Mouse (Mus musculus): ENCODE data around the gene Dsp. TPM values are rescaled to one million over a fixed set of nuclear protein-coding genes. Genes with fewer than 3 reads are reported as not detected.
A peak's percentile ranks its signal among the peaks of the same experiment; 100 is the strongest.

Dsp gene
- polyA plus RNA-seq, 1 experiment from 2014 or later = 0.71 TPM

DNA sequence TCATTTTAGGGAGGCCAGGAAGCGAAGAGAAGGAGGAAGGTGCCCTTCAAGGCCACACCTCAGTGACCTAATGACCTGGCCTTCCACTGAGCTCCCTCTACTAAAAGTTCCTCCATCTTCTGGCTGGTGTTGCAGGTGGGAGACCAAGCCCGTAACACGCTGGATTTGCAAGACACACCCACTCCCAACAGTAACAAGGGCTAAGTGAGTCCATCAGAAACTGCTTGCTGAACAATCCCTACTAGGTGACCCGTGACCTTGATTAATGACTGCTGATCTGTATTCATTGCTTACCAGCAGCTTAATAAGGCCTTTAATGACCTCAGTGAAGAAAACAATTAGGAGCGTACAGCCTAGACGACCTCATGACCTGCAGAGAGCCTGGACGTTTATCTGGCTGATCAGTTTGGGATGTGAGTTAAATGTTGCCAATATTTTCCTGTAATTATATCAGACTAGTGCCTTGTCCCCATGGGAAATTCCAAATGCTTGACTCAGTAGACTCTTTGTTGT, 18.0 kb upstream of the Dsp start:
- Histone ChIP-seq H3K9ac (ENCODE audit: low read length) (no peak overlapping the region), H3K9me3 (ENCODE audit: control insufficient read depth, low read length) (no peaks in the 10 kb centered on the region), H3K27ac (ENCODE audit: low read depth, low read length) (no peak overlapping the region), H3K36me3 (ENCODE audit: control insufficient read depth, insufficient read depth, low read length) (no peaks in the 10 kb centered on the region), H3K4me2 (no peak overlapping the region), H3K4me1 (ENCODE audit: control insufficient read depth, insufficient read depth, low read length) (no peaks in the 10 kb centered on the region), H3K27me3 (ENCODE audit: control insufficient read depth, insufficient read depth, low read length) (no peaks in the 10 kb centered on the region), H3K4me3 (ENCODE audit: low read depth, low read length) (no peak overlapping the region)
- no peak for DNase-seq (ENCODE audit: low spot score, missing footprints)
- no peak for ATAC-seq (ENCODE audit: low FRiP score)
- 65% methylated on average over 7 of the region's 7 CpGs for WGBS

DNA sequence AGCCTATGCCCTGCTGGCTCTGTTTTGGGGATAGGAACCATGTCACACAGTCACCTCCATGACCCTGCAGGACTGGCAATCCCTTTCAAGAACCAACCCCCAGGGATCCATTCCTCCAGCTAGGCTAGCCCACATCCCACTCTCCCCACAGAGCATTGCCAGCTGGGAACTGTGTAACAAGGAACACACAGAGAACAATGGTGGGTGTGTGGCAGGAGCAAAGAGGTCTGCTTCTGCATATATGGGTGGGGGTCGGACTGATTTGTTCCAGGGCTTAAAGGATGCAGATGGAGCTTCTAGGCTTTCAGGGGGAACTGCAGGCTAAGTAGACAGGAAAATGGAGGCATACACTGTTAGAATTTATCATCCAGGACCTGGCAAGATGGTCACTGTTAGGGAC, 10.6 kb upstream of the Dsp start:
- Histone ChIP-seq H3K4me1 (ENCODE audit: control insufficient read depth, insufficient read depth, low read length) (no peaks in the 10 kb centered on the region), H3K27me3 (ENCODE audit: control insufficient read depth, insufficient read depth, low read length) (0 out of 2 replicates have a peak, but pooled peaks cover 2% of the 10 kb centered on the region), H3K36me3 (ENCODE audit: control insufficient read depth, insufficient read depth, low read length) (no peaks in the 10 kb centered on the region), H3K9ac (ENCODE audit: low read length) (no peak overlapping the region), H3K9me3 (ENCODE audit: control insufficient read depth, low read length) (no peaks in the 10 kb centered on the region), H3K4me3 (ENCODE audit: low read depth, low read length) (no peak overlapping the region), H3K27ac (ENCODE audit: low read depth, low read length) (no peak overlapping the region), H3K4me2 (no peak overlapping the region)
- DNase-seq (ENCODE audit: low spot score, missing footprints) = peak; percentile 57
- WGBS = 55% methylated on average over 1 of the region's 1 CpGs
- ATAC-seq (ENCODE audit: low FRiP score) = no peak

DNA sequence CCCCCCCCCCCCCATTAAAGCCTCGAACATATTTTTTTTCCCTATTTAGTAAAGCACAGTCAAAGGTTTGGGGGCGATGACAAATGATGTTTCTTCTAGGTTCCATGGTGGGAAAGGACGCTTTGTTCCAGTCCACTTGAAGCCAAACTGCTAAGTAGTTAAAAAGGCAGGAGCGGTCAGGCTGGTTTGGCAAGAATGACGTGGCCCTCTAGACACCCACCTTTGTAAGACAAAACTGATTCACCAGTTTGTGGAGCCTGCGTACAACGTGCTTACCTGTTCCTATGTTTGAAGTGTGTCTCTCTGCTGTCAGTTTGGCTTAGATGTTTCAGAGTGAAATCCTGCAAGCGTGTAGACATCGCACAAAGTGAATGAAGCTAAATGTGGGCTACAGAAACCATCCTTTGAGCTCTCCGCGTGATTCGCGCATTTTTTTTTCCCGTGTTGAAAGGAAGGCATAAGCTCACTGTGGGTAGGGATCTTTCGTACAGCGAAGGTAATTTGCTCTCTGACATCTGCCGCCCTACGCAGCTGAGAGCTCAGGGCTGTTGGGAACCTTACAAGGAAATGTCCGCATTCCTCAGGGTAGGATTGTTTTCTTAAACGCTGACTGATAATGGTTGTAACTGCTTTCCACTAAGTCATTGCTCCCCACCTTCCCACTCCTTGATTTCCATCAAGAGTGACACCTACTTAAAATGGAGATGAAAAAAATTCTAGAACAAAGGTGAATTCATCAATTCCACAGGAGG, 6.0 kb upstream of the Dsp start:
- 13% methylated on average over 20 of the region's 20 CpGs for WGBS
- Histone ChIP-seq H3K4me3 (ENCODE audit: low read depth, low read length) (no peak overlapping the region), H3K4me2 (peak overlapping the region; percentile 16), H3K9ac (ENCODE audit: low read length) (no peak overlapping the region), H3K36me3 (ENCODE audit: control insufficient read depth, insufficient read depth, low read length) (no peaks in the 10 kb centered on the region), H3K27me3 (ENCODE audit: control insufficient read depth, insufficient read depth, low read length) (peaks cover 13% of the 10 kb centered on the region), H3K4me1 (ENCODE audit: control insufficient read depth, insufficient read depth, low read length) (no peaks in the 10 kb centered on the region), H3K27ac (ENCODE audit: low read depth, low read length) (no peak overlapping the region), H3K9me3 (ENCODE audit: control insufficient read depth, low read length) (no peaks in the 10 kb centered on the region)
- ATAC-seq (ENCODE audit: low FRiP score) (no peak), DNase-seq (ENCODE audit: low spot score, missing footprints) (peak; percentile 86)

DNA sequence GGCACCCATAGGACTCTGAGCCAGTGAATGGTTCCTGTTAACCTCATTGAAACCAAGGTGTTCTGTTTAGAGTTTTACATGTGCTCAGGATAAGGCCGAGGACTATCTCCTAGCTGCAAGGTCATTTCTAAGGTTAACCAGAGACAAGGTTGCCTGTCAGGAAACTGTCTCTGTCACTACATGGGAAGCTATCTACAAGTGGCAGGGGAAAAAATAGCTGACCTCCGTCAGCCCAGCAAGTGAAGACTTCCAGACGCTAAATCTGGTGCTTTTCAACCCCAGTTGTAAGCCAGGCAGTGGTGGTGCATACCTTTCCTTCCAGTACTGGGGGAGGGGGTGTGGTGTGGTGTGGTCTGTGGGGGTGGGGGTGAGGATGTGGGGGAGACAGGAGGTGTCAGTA, 2.7 kb upstream of the Dsp start:
- peaks cover 18% of the 10 kb centered on the region for H3K4me1 ChIP-seq (ENCODE audit: control insufficient read depth, insufficient read depth, low read length)
- DNase-seq (ENCODE audit: low spot score, missing footprints) (no peak), ATAC-seq (ENCODE audit: low FRiP score) (no peak)
- no peaks in the 10 kb centered on the region for H3K9me3 ChIP-seq (ENCODE audit: control insufficient read depth, low read length)
- H3K36me3 ChIP-seq (ENCODE audit: control insufficient read depth, insufficient read depth, low read length) = no peaks in the 10 kb centered on the region
- 67% methylated on average over 3 of the region's 3 CpGs for WGBS
- no peak overlapping the region for H3K27ac ChIP-seq (ENCODE audit: low read depth, low read length)
- no peak overlapping the region for H3K4me3 ChIP-seq (ENCODE audit: low read depth, low read length)
- no peak overlapping the region for H3K9ac ChIP-seq (ENCODE audit: low read length)
- H3K4me2 ChIP-seq = no peak overlapping the region
- H3K27me3 ChIP-seq (ENCODE audit: control insufficient read depth, insufficient read depth, low read length) = peaks cover 45% of the 10 kb centered on the region

DNA sequence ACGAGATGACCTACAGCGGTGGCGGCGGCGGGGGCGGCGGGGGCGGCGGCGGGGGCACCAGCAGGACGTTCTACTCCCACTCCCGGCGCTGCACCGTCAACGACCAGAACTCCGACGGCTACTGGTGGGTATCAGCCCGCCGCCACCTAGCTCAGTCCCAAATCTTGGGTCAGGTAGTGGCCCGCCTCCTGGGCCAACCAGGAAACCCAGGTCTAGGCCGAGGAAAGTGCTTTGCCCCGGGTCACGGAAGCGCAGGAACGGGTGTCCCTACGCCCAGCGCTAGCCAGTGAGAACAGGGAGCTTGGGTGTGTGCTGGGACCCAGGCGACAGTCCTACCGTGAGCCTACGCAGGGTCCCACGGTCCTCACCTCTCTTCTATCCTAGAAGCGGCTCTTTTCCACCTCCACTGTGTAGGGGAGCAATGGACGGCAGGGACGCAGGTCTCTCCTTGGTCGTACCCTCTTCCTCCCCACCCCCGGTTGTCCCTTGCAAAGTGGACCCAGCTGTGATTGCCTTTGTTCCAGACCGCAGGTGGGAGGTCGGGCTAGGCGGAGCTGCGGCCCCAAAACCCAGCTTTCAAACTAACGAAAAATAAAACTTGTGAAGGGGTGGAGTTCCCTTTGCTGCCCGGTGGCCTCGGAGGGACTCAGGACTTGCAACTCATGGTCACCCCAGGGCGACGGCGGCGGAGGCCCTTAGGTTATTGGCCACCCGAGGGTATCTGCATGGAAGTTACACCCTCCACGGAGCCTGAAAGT, 756 bp downstream of the Dsp start:
- peak overlapping the region; percentile 37 for H3K4me3 ChIP-seq (ENCODE audit: low read depth, low read length)
- H3K27me3 ChIP-seq (ENCODE audit: control insufficient read depth, insufficient read depth, low read length) = peaks cover 57% of the 10 kb centered on the region
- H3K4me2 ChIP-seq = peak overlapping the region; percentile 55
- peaks cover 22% of the 10 kb centered on the region for H3K4me1 ChIP-seq (ENCODE audit: control insufficient read depth, insufficient read depth, low read length)
- DNase-seq (ENCODE audit: low spot score, missing footprints) = peak; percentile 97
- under 1% methylated on average over 49 of the region's 49 CpGs for WGBS
- H3K9ac ChIP-seq (ENCODE audit: low read length) = no peak overlapping the region
- no peaks in the 10 kb centered on the region for H3K9me3 ChIP-seq (ENCODE audit: control insufficient read depth, low read length)
- no peaks in the 10 kb centered on the region for H3K36me3 ChIP-seq (ENCODE audit: control insufficient read depth, insufficient read depth, low read length)
- peak; percentile 49 for ATAC-seq (ENCODE audit: low FRiP score)
- no peak overlapping the region for H3K27ac ChIP-seq (ENCODE audit: low read depth, low read length)

DNA sequence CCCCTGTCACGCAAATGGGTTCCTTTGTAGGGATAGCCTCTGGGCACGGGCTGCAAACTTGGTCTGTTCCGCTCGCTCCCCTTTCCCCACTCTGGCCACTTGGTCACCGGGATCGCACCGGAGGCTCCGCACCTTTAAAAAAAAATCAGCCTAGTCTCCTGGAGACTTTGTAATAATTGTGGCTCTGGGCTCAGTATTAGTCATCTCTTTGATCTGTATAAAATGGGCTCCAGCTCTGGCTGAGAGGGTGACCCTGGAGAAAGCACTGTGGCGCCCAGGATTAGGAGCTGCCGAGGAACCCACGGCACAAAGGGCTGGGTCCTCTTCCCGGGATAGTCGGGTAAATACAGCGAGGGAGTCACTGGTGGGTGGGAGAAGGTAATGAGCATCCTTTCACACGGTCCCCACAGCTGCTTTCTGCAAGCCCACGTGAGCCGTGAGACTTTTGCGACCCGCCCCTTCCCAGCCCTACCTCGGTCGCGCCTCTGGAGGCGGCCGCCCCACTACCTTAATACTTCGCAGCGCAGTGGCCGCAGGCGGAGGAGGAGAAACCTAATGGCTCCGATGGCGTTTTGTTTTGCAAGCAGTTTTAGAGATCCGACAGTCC, 1.4 kb downstream of the Dsp start:
- WGBS = under 1% methylated on average over 31 of the region's 31 CpGs
- Histone ChIP-seq H3K36me3 (ENCODE audit: control insufficient read depth, insufficient read depth, low read length) (no peaks in the 10 kb centered on the region), H3K4me2 (peak overlapping the region; percentile 55), H3K27ac (ENCODE audit: low read depth, low read length) (no peak overlapping the region), H3K27me3 (ENCODE audit: control insufficient read depth, insufficient read depth, low read length) (peaks cover 59% of the 10 kb centered on the region), H3K4me3 (ENCODE audit: low read depth, low read length) (peak overlapping the region; percentile 37), H3K9ac (ENCODE audit: low read length) (peak overlapping the region; percentile 30; the same call in 1 of the 2 replicates), H3K9me3 (ENCODE audit: control insufficient read depth, low read length) (no peaks in the 10 kb centered on the region), H3K4me1 (ENCODE audit: control insufficient read depth, insufficient read depth, low read length) (peaks cover 22% of the 10 kb centered on the region)
- 0 out of 2 replicates have a peak, but pooled peaks have one; percentile 34 for ATAC-seq (ENCODE audit: low FRiP score)
- no peak for DNase-seq (ENCODE audit: low spot score, missing footprints)

DNA sequence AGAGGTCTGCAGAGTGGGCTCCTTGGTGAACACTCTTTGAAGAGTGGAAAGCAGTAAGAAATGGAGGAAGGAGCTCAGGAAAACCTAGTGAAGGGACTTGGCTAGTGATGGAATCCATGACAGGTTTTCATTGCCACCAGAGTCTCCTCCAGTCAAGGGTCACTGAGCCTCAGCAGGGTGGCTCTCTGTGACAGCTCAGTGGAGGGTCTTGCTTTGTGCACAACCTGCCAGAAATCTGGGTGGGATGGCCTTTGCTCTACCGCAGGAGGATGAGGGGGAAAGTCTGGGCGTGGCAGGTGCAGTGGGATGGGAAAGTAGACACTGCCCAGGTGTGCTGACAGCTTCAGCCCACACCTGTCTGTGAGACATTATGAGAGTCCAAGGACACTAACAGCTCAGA, 4.4 kb downstream of the Dsp start:
- no peak overlapping the region for H3K4me3 ChIP-seq (ENCODE audit: low read depth, low read length)
- no peak overlapping the region for H3K27ac ChIP-seq (ENCODE audit: low read depth, low read length)
- WGBS = 3% methylated on average over 2 of the region's 2 CpGs
- H3K27me3 ChIP-seq (ENCODE audit: control insufficient read depth, insufficient read depth, low read length) = peaks cover 54% of the 10 kb centered on the region
- no peaks in the 10 kb centered on the region for H3K36me3 ChIP-seq (ENCODE audit: control insufficient read depth, insufficient read depth, low read length)
- peaks cover 22% of the 10 kb centered on the region for H3K4me1 ChIP-seq (ENCODE audit: control insufficient read depth, insufficient read depth, low read length)
- H3K9ac ChIP-seq (ENCODE audit: low read length) = no peak overlapping the region
- no peaks in the 10 kb centered on the region for H3K9me3 ChIP-seq (ENCODE audit: control insufficient read depth, low read length)
- DNase-seq (ENCODE audit: low spot score, missing footprints) (peak; percentile 88), ATAC-seq (ENCODE audit: low FRiP score) (peak; percentile 43)
- H3K4me2 ChIP-seq = no peak overlapping the region

DNA sequence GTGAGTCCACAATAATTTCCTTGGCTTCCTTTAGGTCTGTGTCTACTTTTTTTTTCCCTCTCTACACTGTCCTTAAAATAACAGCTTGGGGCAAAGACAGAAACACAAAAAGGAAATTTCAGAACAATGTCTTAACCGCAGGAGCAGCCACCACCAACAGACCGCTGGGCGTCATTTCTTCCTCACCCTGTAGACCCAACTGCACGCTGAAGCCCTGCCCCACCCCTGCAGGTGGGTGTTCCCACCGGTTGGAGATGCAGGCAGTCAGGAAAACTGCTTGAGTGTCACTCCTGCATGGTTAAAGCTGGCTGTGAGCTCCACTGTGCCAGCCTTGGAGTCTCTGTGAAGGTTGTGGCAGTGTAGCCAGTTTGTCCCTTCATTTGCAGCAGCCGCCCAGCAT, 6.5 kb downstream of the Dsp start:
- no peak overlapping the region for H3K9ac ChIP-seq (ENCODE audit: low read length)
- 23% methylated on average over 6 of the region's 6 CpGs for WGBS
- H3K9me3 ChIP-seq (ENCODE audit: control insufficient read depth, low read length) = no peaks in the 10 kb centered on the region
- H3K4me3 ChIP-seq (ENCODE audit: low read depth, low read length) = no peak overlapping the region
- DNase-seq (ENCODE audit: low spot score, missing footprints) = no peak
- no peak overlapping the region for H3K4me2 ChIP-seq
- peaks cover 7% of the 10 kb centered on the region for H3K4me1 ChIP-seq (ENCODE audit: control insufficient read depth, insufficient read depth, low read length)
- no peaks in the 10 kb centered on the region for H3K36me3 ChIP-seq (ENCODE audit: control insufficient read depth, insufficient read depth, low read length)
- H3K27me3 ChIP-seq (ENCODE audit: control insufficient read depth, insufficient read depth, low read length) = peaks cover 32% of the 10 kb centered on the region
- no peak overlapping the region for H3K27ac ChIP-seq (ENCODE audit: low read depth, low read length)
- no peak for ATAC-seq (ENCODE audit: low FRiP score)

DNA sequence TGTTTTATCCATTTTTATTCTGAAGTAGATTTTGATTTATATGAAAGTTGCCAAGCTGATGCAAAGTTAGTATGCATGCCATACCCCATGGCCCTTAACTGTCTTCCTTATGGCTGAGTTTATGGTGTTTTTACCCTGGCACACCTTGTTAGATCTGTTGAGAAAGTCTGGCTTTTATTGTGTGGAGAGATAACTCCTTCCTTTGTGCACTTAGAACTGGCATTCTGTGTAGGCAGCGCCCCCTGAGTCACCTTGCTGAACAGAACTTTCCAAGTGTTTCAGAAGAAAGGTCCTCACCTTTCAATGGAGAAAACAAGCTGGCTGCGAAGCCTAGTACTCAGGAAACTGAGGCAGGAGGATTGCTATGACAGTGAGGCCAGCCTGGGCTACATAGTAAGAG, 10.9 kb downstream of the Dsp start:
- WGBS = 79% methylated on average over 2 of the region's 2 CpGs
- no peaks in the 10 kb centered on the region for H3K9me3 ChIP-seq (ENCODE audit: control insufficient read depth, low read length)
- H3K27me3 ChIP-seq (ENCODE audit: control insufficient read depth, insufficient read depth, low read length) = peaks cover 10% of the 10 kb centered on the region
- ATAC-seq (ENCODE audit: low FRiP score) (no peak), DNase-seq (ENCODE audit: low spot score, missing footprints) (no peak)
- H3K4me3 ChIP-seq (ENCODE audit: low read depth, low read length) = no peak overlapping the region
- H3K27ac ChIP-seq (ENCODE audit: low read depth, low read length) = no peak overlapping the region
- no peak overlapping the region for H3K9ac ChIP-seq (ENCODE audit: low read length)
- no peaks in the 10 kb centered on the region for H3K4me1 ChIP-seq (ENCODE audit: control insufficient read depth, insufficient read depth, low read length)
- H3K4me2 ChIP-seq = no peak overlapping the region
- H3K36me3 ChIP-seq (ENCODE audit: control insufficient read depth, insufficient read depth, low read length) = no peaks in the 10 kb centered on the region
